Mouse (Mus musculus): ENCODE measurements around the gene Chpt1. TPM values are rescaled to one million over a fixed set of nuclear protein-coding genes. Genes with fewer than 3 reads are reported as not detected.
"Not testable (repeated sequence)": the region's sequence is repeated elsewhere in the genome, so short reads cannot be mapped to it uniquely, and the experiment has no call there.

The Chpt1 gene
- 10 to 100 TPM; 33.7 to 34.7 TPM for total RNA-seq (2021)
- long read RNA-seq, experiment 1, full-length matches to known transcripts = 49 of 59 reads
- long read RNA-seq, experiment 1, partial matches to known transcripts = 4 of 59 reads
- long read RNA-seq, experiment 1, other reads (novel, unspliced or antisense) = 6 of 59 reads
- long read RNA-seq, experiment 2, full-length matches to known transcripts = 31 of 44 reads
- long read RNA-seq, experiment 2, partial matches to known transcripts = 2 of 44 reads
- long read RNA-seq, experiment 2, other reads (novel, unspliced or antisense) = 11 of 44 reads

DNA sequence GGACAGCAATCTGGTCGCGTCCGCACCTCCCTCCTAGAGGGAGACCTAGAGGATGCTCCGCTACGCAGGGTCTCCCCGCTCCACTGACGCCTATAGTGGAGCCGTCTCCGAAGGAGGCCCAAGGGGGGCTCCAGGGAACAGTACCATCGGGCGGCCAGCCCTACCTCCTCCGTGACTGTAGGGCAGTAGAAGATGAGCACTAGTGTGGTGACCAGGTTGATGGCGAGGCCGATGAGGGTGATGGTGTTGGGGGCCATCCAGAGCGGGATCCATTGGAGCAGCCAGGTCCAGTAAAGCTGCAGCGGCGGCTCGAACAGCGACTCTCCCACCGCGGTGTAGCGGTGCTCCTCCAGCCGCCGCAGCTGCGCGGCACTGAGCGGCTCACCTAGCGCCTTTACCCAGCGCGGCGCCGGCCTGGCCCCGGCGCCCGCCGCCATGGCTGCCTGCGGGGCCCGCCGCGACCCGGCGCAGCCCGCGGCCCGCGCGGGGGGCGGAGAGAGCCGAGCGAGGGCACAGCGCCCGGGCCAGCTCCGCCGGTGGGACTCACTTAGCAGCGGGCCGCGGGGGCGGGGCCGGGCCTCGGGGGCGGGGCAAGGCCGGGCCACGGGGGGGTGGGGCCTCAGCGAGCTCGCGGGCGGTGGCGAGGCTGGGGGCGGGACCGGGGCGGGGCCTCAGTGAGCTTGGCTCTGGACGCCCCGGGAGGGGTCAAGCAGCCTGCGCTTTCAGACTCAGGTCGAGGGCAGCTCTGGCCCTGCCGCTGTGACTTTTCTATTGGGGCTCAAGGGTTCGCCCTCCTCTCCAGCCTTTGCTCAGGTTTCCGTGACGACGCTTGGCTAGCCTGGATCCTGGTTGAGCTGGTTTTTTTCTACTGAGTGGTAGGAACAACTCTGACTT is at the start of gene Chpt1:
Chpt1 (minus strand) TSS at position 653 of the 894 bp plus-strand sequence.
- peak; percentile 70 to 80 for DNase-seq (ENCODE audit: low spot score in 2 of 2)
- intact Hi-C loops (cut with DNase I) = no loop called here

GRCm38 (mm10) chr10:88552738-88553137 is 48.9 kb upstream of the Chpt1 start:
- intact Hi-C loops (cut with DNase I) = no loop called here
- DNase-seq (ENCODE audit: low spot score in 2 of 2) = no peak

GRCm38 (mm10) chr10:88550225-88550624 is 46.4 kb upstream of the Chpt1 start:
- intact Hi-C loops (cut with DNase I) = no loop called here
- no peak for DNase-seq (ENCODE audit: low spot score in 2 of 2)

GRCm38 (mm10) chr10:88547635-88548034 is 43.8 kb upstream of the Chpt1 start:
- DNase-seq (ENCODE audit: low spot score in 2 of 2) = no peak
- intact Hi-C loops (cut with DNase I) = no loop called here

DNA sequence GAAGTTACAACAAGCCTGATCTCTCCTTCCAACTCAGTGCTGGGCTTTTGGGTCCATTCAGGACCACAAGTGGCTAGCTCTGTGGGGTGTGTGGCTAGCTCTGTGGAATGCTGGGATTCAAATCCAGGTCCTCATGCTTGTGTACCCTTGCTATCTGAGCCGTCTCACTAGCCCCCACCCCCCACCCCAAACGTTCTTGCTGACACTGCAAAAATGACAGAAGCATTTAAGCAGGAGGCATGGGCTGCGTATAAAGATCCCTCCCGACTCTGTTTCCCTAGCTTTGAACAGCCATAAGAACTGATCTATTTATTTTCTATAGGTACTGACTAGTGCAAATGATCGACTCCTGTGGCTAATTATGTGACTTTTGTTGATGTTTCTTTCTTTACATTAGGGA is 26.8 kb upstream of the Chpt1 start:
- no peak for DNase-seq (ENCODE audit: low spot score in 2 of 2)
- intact Hi-C loops (cut with DNase I) = no loop called here

DNA sequence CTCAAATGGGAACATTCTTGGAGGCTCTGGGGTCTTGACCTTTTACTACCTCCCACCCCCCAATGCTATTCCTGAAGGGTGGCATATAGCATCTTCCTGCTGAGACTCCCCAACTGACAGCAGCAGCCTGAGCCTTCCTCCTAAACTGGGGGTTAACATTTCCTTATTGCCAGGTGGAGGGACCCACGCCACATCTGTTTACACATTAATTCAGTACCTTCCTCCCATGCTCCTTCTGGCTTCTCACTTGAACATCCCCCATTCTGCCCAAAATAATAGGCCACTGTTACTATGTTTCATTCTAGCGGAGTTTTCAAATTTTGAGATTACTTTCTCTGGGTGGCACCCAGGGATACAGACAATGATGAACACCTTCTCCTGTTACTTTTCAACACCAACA is 20.1 kb upstream of the Chpt1 start:
- DNase-seq (ENCODE audit: low spot score in 2 of 2) = no peak
- intact Hi-C loops (cut with DNase I) = no loop called here

DNA sequence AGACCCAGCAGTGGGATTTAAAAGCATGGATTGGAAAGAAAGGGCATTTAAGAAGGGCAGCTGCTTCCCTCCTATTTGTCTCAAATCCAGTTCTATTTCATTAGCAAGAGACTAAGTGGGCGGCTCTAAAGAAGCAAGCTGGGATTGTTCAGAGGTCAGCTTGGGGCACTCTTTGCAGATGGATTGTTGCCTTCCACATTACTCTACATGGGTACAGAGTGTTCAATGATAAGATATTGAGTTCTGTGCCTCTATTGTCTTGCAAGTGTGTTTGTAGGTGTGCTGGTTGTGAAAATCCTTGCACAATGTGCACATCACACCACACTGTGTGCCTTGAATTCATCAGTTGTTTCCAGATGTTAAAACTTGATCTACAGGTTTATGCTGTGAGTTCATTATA is 19.3 kb upstream of the Chpt1 start:
- intact Hi-C loops (cut with DNase I) = no loop called here

DNA sequence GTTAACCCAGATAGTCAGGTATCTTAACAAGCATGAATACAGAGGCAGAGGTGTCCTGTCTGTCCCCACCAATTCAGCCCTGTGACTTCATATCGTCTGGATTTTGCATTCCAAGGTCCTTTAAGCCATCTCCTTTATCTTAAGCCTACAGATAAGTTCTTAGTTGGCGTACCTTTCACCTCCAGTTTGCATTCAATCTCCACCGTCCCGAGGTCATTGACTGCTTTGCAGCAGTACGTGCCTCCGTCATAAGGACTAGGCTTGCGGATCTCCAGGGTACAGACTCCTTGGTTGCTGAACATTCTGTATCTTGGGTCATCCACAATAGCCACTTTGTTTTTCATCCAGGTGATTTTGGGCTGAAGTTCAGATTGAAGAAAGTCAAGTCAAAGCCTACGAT is 18.9 kb upstream of the Chpt1 start:
- intact Hi-C loops (cut with DNase I) = no loop called here
- DNase-seq (ENCODE audit: low spot score in 2 of 2) = no peak

More for the DNA sequence above, 19.3 kb upstream of the Chpt1 start:
- DNase-seq (ENCODE audit: low spot score in 2 of 2) = no peak

- DNase-seq (ENCODE audit: low spot score in 2 of 2); intact Hi-C loops (cut with DNase I): not testable (repeated sequence)
Observed at GRCm38 (mm10) chr10:88515049-88515448, 11.2 kb upstream of the Chpt1 start.

- peak; percentile 53 to 81 for DNase-seq (ENCODE audit: low spot score in 2 of 2)
- intact Hi-C loops (cut with DNase I) = no loop called here
Observed at GRCm38 (mm10) chr10:88514495-88514894, 10.6 kb upstream of the Chpt1 start.

- intact Hi-C loops (cut with DNase I) = no loop called here
- DNase-seq (ENCODE audit: low spot score in 2 of 2) = no peak
Observed at GRCm38 (mm10) chr10:88513574-88514135, 9.8 kb upstream of the Chpt1 start.

DNA sequence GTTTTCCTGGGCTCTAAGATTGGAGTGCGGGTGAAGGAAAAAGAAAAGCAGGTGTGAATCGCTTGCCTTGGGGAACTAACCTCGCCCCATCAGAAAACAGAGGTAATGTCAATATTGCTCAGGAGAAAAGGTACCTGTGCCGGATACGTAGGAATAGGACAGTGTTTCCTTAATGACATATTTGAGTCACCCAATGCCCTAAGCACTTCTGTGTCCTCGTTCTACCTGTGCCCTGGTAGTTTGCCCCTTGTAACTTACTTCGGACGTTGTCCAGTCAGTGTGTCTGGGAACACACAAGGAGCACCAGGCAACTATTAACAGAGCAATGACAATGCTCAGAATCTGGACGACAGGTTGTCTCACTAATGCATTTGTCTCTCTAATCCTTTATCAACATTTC is 7.5 kb upstream of the Chpt1 start:
- no peak for DNase-seq (ENCODE audit: low spot score in 2 of 2)
- intact Hi-C loops (cut with DNase I) = no loop called here

DNA sequence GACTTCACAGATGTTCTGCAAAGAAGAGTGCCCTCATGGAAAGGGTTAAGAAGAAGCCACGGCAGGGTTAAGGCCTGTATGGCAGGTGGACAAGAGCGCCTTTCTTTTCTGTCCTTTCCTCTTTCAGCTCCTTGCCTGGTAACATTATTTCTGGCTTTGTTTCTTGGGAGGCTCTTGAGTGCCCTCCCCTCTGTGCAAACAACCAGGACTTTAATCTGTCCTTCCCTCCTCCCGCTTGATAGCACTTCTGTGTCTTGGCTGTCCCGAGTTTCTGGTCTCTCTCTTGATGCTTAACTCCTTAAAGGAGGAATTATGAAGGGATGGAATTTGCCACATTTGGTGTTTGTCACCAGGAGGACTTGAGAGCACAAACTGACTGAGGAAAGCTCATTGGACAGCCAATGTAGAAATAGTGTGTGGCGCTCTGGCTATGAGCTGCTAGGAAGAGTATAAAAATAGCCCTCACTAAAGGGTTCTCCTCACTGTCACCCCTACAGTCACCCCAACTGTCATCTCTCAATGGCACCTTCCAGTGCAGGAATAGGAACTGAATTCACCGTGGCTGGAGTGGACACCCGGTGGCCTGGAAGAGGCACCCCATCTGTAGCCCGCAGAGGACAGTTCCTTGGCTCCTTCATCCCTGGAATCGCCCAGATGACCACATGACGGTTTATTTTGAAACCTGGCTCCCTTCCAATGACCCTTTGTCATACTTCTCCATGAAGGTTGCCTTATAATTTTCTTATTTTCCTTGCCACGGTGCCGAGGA is 6.8 kb upstream of the Chpt1 start:
- no peak for DNase-seq (ENCODE audit: low spot score in 2 of 2)
- intact Hi-C loops (cut with DNase I) = no loop called here

GRCm38 (mm10) chr10:88507691-88508143 is 3.8 kb upstream of the Chpt1 start:
- intact Hi-C loops (cut with DNase I) = no loop called here

DNA sequence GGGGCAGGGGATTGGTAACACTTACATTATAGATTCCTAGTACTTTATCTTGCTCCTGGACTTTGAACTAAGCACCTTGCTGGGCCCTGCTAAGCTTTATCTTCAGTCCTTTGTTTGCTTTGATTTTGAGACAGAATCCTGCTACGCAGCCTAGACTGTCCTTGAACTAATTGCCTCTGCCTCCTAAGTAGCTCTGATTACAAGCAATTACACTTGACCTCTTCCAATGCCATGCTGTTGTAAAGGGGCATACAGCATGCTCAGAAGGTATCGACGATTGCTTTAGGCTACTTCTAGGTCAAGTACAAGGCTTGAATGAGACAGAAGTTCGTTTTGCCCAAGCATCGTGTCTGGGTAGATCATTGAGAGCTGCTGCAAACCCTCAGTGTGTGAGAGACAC is 1.4 kb upstream of the Chpt1 start:
- DNase-seq (ENCODE audit: low spot score in 2 of 2) = no peak
- intact Hi-C loops (cut with DNase I) = no loop called here

More at GRCm38 (mm10) chr10:88507691-88508143, 3.8 kb upstream of the Chpt1 start:
- no peak for DNase-seq (ENCODE audit: low spot score in 2 of 2)

GRCm38 (mm10) chr10:88504481-88504880 is 608 bp upstream of the Chpt1 start:
- intact Hi-C loops (cut with DNase I) = no loop called here
- no peak for DNase-seq (ENCODE audit: low spot score in 2 of 2)

DNA sequence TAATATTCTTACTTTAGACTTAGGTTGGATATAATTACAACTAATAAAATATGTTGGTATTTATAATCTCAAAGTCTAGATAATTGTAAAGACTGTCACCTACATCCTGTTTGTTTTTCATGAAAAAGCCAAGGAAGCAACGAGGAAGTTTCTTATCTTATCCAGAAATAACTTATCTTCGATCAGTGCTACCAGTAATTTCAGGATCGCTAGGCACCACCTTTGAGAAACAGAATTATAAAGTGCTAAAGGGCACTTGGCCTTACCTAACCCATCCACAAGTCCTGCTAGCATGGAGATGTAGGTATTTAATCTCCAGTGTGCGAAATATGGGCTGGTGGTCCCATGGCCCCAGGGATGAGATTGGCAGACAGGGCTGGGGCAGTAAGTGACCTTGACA is 954 bp downstream of the Chpt1 start:
- DNase-seq (ENCODE audit: low spot score in 2 of 2) = no peak
- intact Hi-C loops (cut with DNase I) = no loop called here

- intact Hi-C loops (cut with DNase I) = no loop called here
- peak in 1 of 2 experiments; percentile 54 for DNase-seq (ENCODE audit: low spot score in 2 of 2)
Observed at GRCm38 (mm10) chr10:88501886-88502765, 1.7 kb downstream of the Chpt1 start.

DNA sequence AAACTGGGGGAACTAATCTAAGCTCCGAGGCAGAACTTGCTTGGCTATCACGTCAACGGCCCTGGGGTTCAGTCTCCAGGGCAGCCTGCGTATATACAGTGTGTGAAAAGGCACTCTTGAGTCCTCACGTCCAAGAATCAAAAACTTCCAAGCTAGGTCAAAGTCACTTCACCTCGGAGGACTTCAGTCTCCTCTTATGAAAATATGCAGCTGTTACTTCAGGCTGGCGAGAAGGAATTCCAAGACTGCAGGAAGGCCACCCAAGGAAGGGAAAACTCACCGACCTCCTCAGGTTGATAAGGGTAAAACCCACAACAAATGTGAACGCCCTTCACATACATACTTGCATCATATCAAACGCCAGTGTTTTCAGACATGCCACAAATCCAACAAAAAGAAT is 2.5 kb downstream of the Chpt1 start:
- intact Hi-C loops (cut with DNase I) = no loop called here

More for the DNA sequence above, 2.5 kb downstream of the Chpt1 start:
- DNase-seq (ENCODE audit: low spot score in 2 of 2) = no peak

All from left cerebral cortex, postnatal 14 days (tissue).